8 mouse cellular contexts compared by ENCODE assay signal in the genomic region with DNA sequence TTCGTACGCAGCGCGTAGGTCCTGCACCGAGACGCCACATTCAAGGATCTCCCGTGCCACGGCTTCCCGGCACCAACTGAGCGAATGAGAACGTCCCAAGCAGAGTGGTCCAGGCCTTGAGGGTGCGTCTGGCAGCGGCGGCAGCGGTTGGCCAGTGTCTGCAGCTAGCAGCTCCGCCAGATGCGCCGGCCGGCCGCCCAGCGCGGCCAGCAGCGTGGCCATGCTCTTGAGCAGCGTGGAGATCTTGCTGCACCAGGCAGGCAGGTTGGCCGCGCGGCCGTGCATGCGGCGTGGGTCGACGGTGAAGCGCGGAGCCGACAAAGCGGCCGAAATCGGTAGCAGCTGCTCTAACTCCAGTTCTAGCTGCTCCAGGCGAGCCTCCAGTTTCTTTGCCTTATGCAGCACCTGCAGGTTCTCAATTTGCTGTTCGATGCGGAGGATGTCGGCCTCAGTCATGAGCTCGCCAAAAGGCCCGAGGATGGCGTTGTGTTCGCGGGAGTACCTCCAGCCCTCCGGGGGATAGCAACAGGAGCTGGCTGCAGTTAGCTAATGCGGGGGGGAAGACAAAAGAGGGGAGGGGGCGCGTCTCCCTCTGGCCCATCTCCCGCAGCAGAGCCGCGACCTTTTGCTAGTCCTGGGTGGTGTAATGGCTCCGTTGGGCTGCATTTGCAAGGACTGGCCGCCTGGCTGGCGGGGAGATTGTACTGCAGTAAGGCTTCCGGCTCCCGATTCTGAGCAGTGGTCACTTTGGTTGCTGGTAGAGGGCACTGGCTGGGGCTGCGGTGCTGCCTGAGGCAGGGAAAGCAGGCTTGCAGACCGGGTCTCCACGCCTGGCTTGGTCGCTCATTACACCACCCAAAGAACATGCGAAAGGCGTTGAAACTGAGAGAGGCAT. TPM values are rescaled to one million over a fixed set of nuclear protein-coding genes. Genes with fewer than 3 reads are reported as not detected.
DNase-seq lines count a peak whose midpoint lies in the region; ATAC-seq and TF ChIP-seq lines count a peak whose summit lies in the region.
"Had no signal": no experiment of that assay in that cellular context is flagged by ENCODE, and none has a peak within 500 bp of the region (broad histone marks: within the 10 kb centered on the region; RNA-seq: fewer than 3 reads in every experiment).

No protein-coding gene starts in this region.

- H3K9me3 ChIP-seq in E14TG2a.4 (ENCODE audit: low read length) (0 out of 2 replicates have a peak, but pooled peaks cover 4% of the 10 kb centered on the region), ES-Bruce4 (replicated peaks; ENCODE audit: control insufficient read depth, insufficient read depth, low read length, poor library complexity, severe bottlenecking) (no peaks in the 10 kb centered on the region)
- H3K9me3 ChIP-seq in heart, embryonic 13.5 days = no peaks in the 10 kb centered on the region
- H3K9me3 ChIP-seq in liver, embryonic 12.5 days (replicated peaks) = no peaks in the 10 kb centered on the region
- no peaks in the 10 kb centered on the region for H3K9me3 ChIP-seq in stomach, embryonic 16.5 days (replicated peaks; ENCODE audit: control insufficient read depth, low read length)

- no peak overlapping the region for H3K9ac ChIP-seq in ES-Bruce4 (ENCODE audit: low read depth, poor library complexity, severe bottlenecking)
- peak overlapping the region; percentile 48; the same call in 1 of the 2 replicates for H3K9ac ChIP-seq in heart, embryonic 13.5 days
- no peak overlapping the region for H3K9ac ChIP-seq in liver, embryonic 12.5 days
- no peak overlapping the region for H3K9ac ChIP-seq in stomach, embryonic 16.5 days (ENCODE audit: low read length)

- H3K4me1 ChIP-seq in E14TG2a.4 (replicated peaks; ENCODE audit: low read depth, low read length) = peaks cover 80% of the 10 kb centered on the region
- H3K4me1 ChIP-seq in ES-Bruce4 (ENCODE audit: control insufficient read depth, insufficient read depth, low read length) = peaks cover 3% of the 10 kb centered on the region
- H3K4me1 ChIP-seq in heart, embryonic 13.5 days = peaks cover 42% of the 10 kb centered on the region
- H3K4me1 ChIP-seq in liver, embryonic 12.5 days = peaks cover 22% of the 10 kb centered on the region
- peaks cover 23% of the 10 kb centered on the region for H3K4me1 ChIP-seq in stomach, embryonic 16.5 days (ENCODE audit: control insufficient read depth, insufficient read depth, low read length)

- H3K4me3 ChIP-seq in E14TG2a.4 (replicated peaks; ENCODE audit: low read length) = peak overlapping the region; percentile 68
- H3K4me3 ChIP-seq in ES-Bruce4 (ENCODE audit: low read depth, low read length) = peak overlapping the region; percentile 25
- H3K4me3 ChIP-seq in heart, embryonic 13.5 days = peak overlapping the region; percentile 48
- peak overlapping the region; percentile 10; the same call in 1 of the 2 replicates for H3K4me3 ChIP-seq in liver, embryonic 12.5 days
- peak overlapping the region; percentile 18 for H3K4me3 ChIP-seq in stomach, embryonic 16.5 days (replicated peaks; ENCODE audit: low read length)

- TF ChIP-seq CTCF in E14TG2a.4 (conservative IDR thresholded peaks at IDR 0.05; ENCODE audit: low read length) = no peak
- no peak for TF ChIP-seq CTCF in ES-Bruce4 (IDR thresholded peaks at IDR 0.05; ENCODE audit: low read depth, low read length)

- no peak for TF ChIP-seq EP300 in ES-Bruce4 (IDR thresholded peaks at IDR 0.05; ENCODE audit: insufficient read depth, low read depth, low read length)

- peaks cover 96% of the 10 kb centered on the region for H3K27me3 ChIP-seq in E14TG2a.4 (ENCODE audit: insufficient read depth, low read length)
- no peaks in the 10 kb centered on the region; the same call in 1 of the 2 replicates for H3K27me3 ChIP-seq in ES-Bruce4 (ENCODE audit: control insufficient read depth, insufficient read depth, low read length, poor library complexity, severe bottlenecking)
- H3K27me3 ChIP-seq in heart, embryonic 13.5 days (replicated peaks) = peaks cover 100% of the 10 kb centered on the region
- peaks cover 100% of the 10 kb centered on the region for H3K27me3 ChIP-seq in liver, embryonic 12.5 days (replicated peaks)
- peaks cover 92% of the 10 kb centered on the region for H3K27me3 ChIP-seq in stomach, embryonic 16.5 days (ENCODE audit: control insufficient read depth, insufficient read depth, low read length)

- DNase-seq in right cerebral cortex, postnatal 14 days = no peak

- no peak overlapping the region for H3K27ac ChIP-seq in ES-Bruce4 (ENCODE audit: insufficient read depth, low read length)
- H3K27ac ChIP-seq in heart, embryonic 13.5 days (replicated peaks) = no peak overlapping the region
- no peak overlapping the region for H3K27ac ChIP-seq in liver, embryonic 12.5 days
- H3K27ac ChIP-seq in stomach, embryonic 16.5 days (ENCODE audit: low read length) = no peak overlapping the region

- peak overlapping the region; percentile 71 for H3K4me2 ChIP-seq in heart, embryonic 13.5 days
- H3K4me2 ChIP-seq in liver, embryonic 12.5 days = peak overlapping the region; percentile 36
- H3K4me2 ChIP-seq in stomach, embryonic 16.5 days (ENCODE audit: low read depth, low read length) = peak overlapping the region; percentile 30

- ATAC-seq in heart, embryonic 13.5 days (ENCODE audit: extremely low read depth, insufficient number of reproducible peaks, low FRiP score, low TSS enrichment) = no peak
- no peak for ATAC-seq in liver, embryonic 12.5 days
- ATAC-seq in stomach, embryonic 16.5 days (ENCODE audit: insufficient read depth, low FRiP score) = no peak
- ATAC-seq in erythroid progenitor cell, adult 5-6 weeks (replicated peaks; ENCODE audit: low FRiP score, poor library complexity, severe bottlenecking) = no peak

- 4% methylated on average over 65 of the region's 65 CpGs for WGBS in heart, embryonic 13.5 days
- 11% methylated on average over 65 of the region's 65 CpGs for WGBS in liver, embryonic 12.5 days (ENCODE audit: insufficient replicate concordance)
- 26% methylated on average over 65 of the region's 65 CpGs for WGBS in stomach, embryonic 16.5 days

- no peak for TF ChIP-seq POLR2A in ES-Bruce4 (IDR thresholded peaks at IDR 0.05; ENCODE audit: insufficient read depth, low read length)

- H3K36me3 ChIP-seq in E14TG2a.4 (ENCODE audit: insufficient read depth, low read length) (0 out of 2 replicates have a peak, but pooled peaks cover 3% of the 10 kb centered on the region), ES-Bruce4 (ENCODE audit: control insufficient read depth, insufficient read depth, low read length, poor library complexity, severe bottlenecking) (no peaks in the 10 kb centered on the region)
- H3K36me3 ChIP-seq in heart, embryonic 13.5 days = no peaks in the 10 kb centered on the region
- no peaks in the 10 kb centered on the region for H3K36me3 ChIP-seq in liver, embryonic 12.5 days
- no peaks in the 10 kb centered on the region for H3K36me3 ChIP-seq in stomach, embryonic 16.5 days (ENCODE audit: control insufficient read depth, insufficient read depth, low read length)

RNA-seq across cellular contexts. Expression of a gene that starts 10.5 kb away (rescaled TPM):
- polyA plus RNA-seq in ES-Bruce4 (2011; ENCODE audit: insufficient read depth, insufficient read length, low read depth, missing spikeins) = 1.5 and 2.0 TPM in 2 replicates
- 0.73 and 0.80 TPM in 2 replicates for polyA plus RNA-seq in heart, embryonic 13.5 days (2015; fragmentation: Nextera tagmentation; extraction: Ambion mirVana)
- polyA plus RNA-seq in liver, embryonic 12.5 days (2016; fragmentation: Nextera tagmentation; extraction: Ambion mirVana) = 0.74 and 0.87 TPM in 2 replicates
- polyA plus RNA-seq in stomach, embryonic 16.5 days (2015; fragmentation: Nextera tagmentation; extraction: Ambion mirVana) = 1.5 and 2.1 TPM in 2 replicates
- total RNA-seq in erythroid progenitor cell, adult 5-6 weeks (2015; ENCODE audit: low replicate concordance) = not detected in 2 replicates
- 2.0 TPM in 1 of 2 replicates, not detected in the other for total RNA-seq in erythroid progenitor cell, adult 5-6 weeks (2017; ENCODE audit: low replicate concordance)

RNA-seq across cellular contexts. Expression of a gene that starts 25.9 kb away (rescaled TPM):
- polyA plus RNA-seq in ES-Bruce4 (2011; ENCODE audit: insufficient read depth, insufficient read length, low read depth, missing spikeins) = 18.8 and 19.3 TPM in 2 replicates
- 0.87 and 1.1 TPM in 2 replicates for polyA plus RNA-seq in heart, embryonic 13.5 days (2015; fragmentation: Nextera tagmentation; extraction: Ambion mirVana)
- polyA plus RNA-seq in liver, embryonic 12.5 days (2016; fragmentation: Nextera tagmentation; extraction: Ambion mirVana) = 2.6 and 2.9 TPM in 2 replicates
- 8.6 and 9.1 TPM in 2 replicates for polyA plus RNA-seq in stomach, embryonic 16.5 days (2015; fragmentation: Nextera tagmentation; extraction: Ambion mirVana)
- total RNA-seq in erythroid progenitor cell, adult 5-6 weeks (2015; ENCODE audit: low replicate concordance) = 0.72 TPM in 1 of 2 replicates, not detected in the other
- total RNA-seq in erythroid progenitor cell, adult 5-6 weeks (2017; ENCODE audit: low replicate concordance) = not detected in 2 replicates

RNA-seq across cellular contexts. Expression of a gene that starts 32.4 kb away (rescaled TPM):
- polyA plus RNA-seq in ES-Bruce4 (2011; ENCODE audit: insufficient read depth, insufficient read length, low read depth, missing spikeins) = 0.39 TPM in 1 of 2 replicates, not detected in the other
- not detected in 2 replicates for polyA plus RNA-seq in heart, embryonic 13.5 days (2015; fragmentation: Nextera tagmentation; extraction: Ambion mirVana)
- polyA plus RNA-seq in liver, embryonic 12.5 days (2016; fragmentation: Nextera tagmentation; extraction: Ambion mirVana) = 0.05 TPM in 1 of 2 replicates, not detected in the other
- 0.56 and 0.75 TPM in 2 replicates for polyA plus RNA-seq in stomach, embryonic 16.5 days (2015; fragmentation: Nextera tagmentation; extraction: Ambion mirVana)
- not detected in 2 replicates for total RNA-seq in erythroid progenitor cell, adult 5-6 weeks (2015; ENCODE audit: low replicate concordance)
- not detected in 2 replicates for total RNA-seq in erythroid progenitor cell, adult 5-6 weeks (2017; ENCODE audit: low replicate concordance)
- total RNA-seq: neutrophil, adult 5-6 weeks had no signal

RNA-seq across cellular contexts. Expression of a gene that starts 51.7 kb away (rescaled TPM):
- polyA plus RNA-seq in ES-Bruce4 (2011; ENCODE audit: insufficient read depth, insufficient read length, low read depth, missing spikeins) = 49.5 and 52.6 TPM in 2 replicates
- polyA plus RNA-seq in heart, embryonic 13.5 days (2015; fragmentation: Nextera tagmentation; extraction: Ambion mirVana) = 73.9 and 84.7 TPM in 2 replicates
- 33.0 and 36.2 TPM in 2 replicates for polyA plus RNA-seq in liver, embryonic 12.5 days (2016; fragmentation: Nextera tagmentation; extraction: Ambion mirVana)
- polyA plus RNA-seq in stomach, embryonic 16.5 days (2015; fragmentation: Nextera tagmentation; extraction: Ambion mirVana) = 57.3 and 60.4 TPM in 2 replicates
- 15.1 and 30.2 TPM in 2 replicates for total RNA-seq in erythroid progenitor cell, adult 5-6 weeks (2015; ENCODE audit: low replicate concordance)
- 3.7 and 3.9 TPM in 2 replicates for total RNA-seq in erythroid progenitor cell, adult 5-6 weeks (2017; ENCODE audit: low replicate concordance)

RNA-seq across cellular contexts. Expression of a gene that starts 54.0 kb away (rescaled TPM):
- 17.5 and 20.5 TPM in 2 replicates for polyA plus RNA-seq in ES-Bruce4 (2011; ENCODE audit: insufficient read depth, insufficient read length, low read depth, missing spikeins)
- polyA plus RNA-seq in heart, embryonic 13.5 days (2015; fragmentation: Nextera tagmentation; extraction: Ambion mirVana) = 11.6 and 12.7 TPM in 2 replicates
- 7.7 and 8.4 TPM in 2 replicates for polyA plus RNA-seq in liver, embryonic 12.5 days (2016; fragmentation: Nextera tagmentation; extraction: Ambion mirVana)
- polyA plus RNA-seq in stomach, embryonic 16.5 days (2015; fragmentation: Nextera tagmentation; extraction: Ambion mirVana) = 12.3 and 14.1 TPM in 2 replicates
- 1.7 and 2.9 TPM in 2 replicates for total RNA-seq in erythroid progenitor cell, adult 5-6 weeks (2015; ENCODE audit: low replicate concordance)
- total RNA-seq in erythroid progenitor cell, adult 5-6 weeks (2017; ENCODE audit: low replicate concordance) = 3.5 and 5.3 TPM in 2 replicates

Comparison
In these comparisons a context has a peak if more than half of its experiments do, and no peak if none do; other contexts are left out.
1. H3K4me3 ChIP-seq: peak in every context shown above with its lines; median percentile 68 in E14TG2a.4; 48 in heart, embryonic 13.5 days; 25 in ES-Bruce4; 18 in stomach, embryonic 16.5 days; 10 in liver, embryonic 12.5 days.